Mouse (Mus musculus): ENCODE measurements at regions not wholly inside any gene's neighbourhood (a gene's known extent, or its start where the extent isn't known, plus 50 kb on each side); places are given as distances from the start of the nearest gene placed in this dataset.

GRCm38 (mm10) chr7:79543231-79544071 lies 74.0 kb downstream of the Rhcg start:
- Histone ChIP-seq H3K27ac (ENCODE audit: low read length) (peak overlapping the region; percentile 98), H3K9ac (replicated peaks; ENCODE audit: low read depth, low read length) (peak overlapping the region; percentile 83), H3K9me3 (ENCODE audit: control insufficient read depth, low read length) (no peaks in the 10 kb centered on the region), H3K36me3 (ENCODE audit: control insufficient read depth, insufficient read depth) (no peaks in the 10 kb centered on the region), H3K4me1 (replicated peaks; ENCODE audit: control insufficient read depth, insufficient read depth, low read length) (peaks cover 70% of the 10 kb centered on the region), H3K27me3 (replicated peaks; ENCODE audit: control insufficient read depth, insufficient read depth, low read length) (no peaks in the 10 kb centered on the region), H3K4me3 (replicated peaks; ENCODE audit: low read length) (peak overlapping the region; percentile 39), H3K4me2 (ENCODE audit: low read length) (peak overlapping the region; percentile 75)
- ATAC-seq, result peak; percentile 61
- WGBS, result 1% methylated on average over 56 of the region's 58 CpGs

GRCm38 (mm10) chr7:79542379-79543015 lies 75.0 kb downstream of the Rhcg start:
- 11% methylated on average over 23 of the region's 23 CpGs for WGBS
- Histone ChIP-seq H3K9ac (replicated peaks; ENCODE audit: low read depth, low read length) (peak overlapping the region; percentile 83), H3K4me2 (ENCODE audit: low read length) (peak overlapping the region; percentile 75), H3K27me3 (replicated peaks; ENCODE audit: control insufficient read depth, insufficient read depth, low read length) (no peaks in the 10 kb centered on the region), H3K9me3 (ENCODE audit: control insufficient read depth, low read length) (no peaks in the 10 kb centered on the region), H3K36me3 (ENCODE audit: control insufficient read depth, insufficient read depth) (no peaks in the 10 kb centered on the region), H3K4me3 (replicated peaks; ENCODE audit: low read length) (0 out of 2 replicates have a peak overlapping the region, but pooled peaks have one; percentile 1), H3K27ac (ENCODE audit: low read length) (peak overlapping the region; percentile 98), H3K4me1 (replicated peaks; ENCODE audit: control insufficient read depth, insufficient read depth, low read length) (peaks cover 69% of the 10 kb centered on the region)
- ATAC-seq, result no peak

- no peaks in the 10 kb centered on the region for H3K9me3 ChIP-seq (ENCODE audit: control insufficient read depth, low read length)
- WGBS, result 43% methylated on average over 2 of the region's 2 CpGs
- H3K4me3 ChIP-seq (replicated peaks; ENCODE audit: low read length), result no peak overlapping the region
- H3K36me3 ChIP-seq (ENCODE audit: control insufficient read depth, insufficient read depth), result no peaks in the 10 kb centered on the region
- peaks cover 66% of the 10 kb centered on the region for H3K4me1 ChIP-seq (replicated peaks; ENCODE audit: control insufficient read depth, insufficient read depth, low read length)
- H3K27ac ChIP-seq (ENCODE audit: low read length), result no peak overlapping the region
- H3K9ac ChIP-seq (replicated peaks; ENCODE audit: low read depth, low read length), result no peak overlapping the region
- no peak overlapping the region for H3K4me2 ChIP-seq (ENCODE audit: low read length)
- ATAC-seq, result no peak
- H3K27me3 ChIP-seq (replicated peaks; ENCODE audit: control insufficient read depth, insufficient read depth, low read length), result no peaks in the 10 kb centered on the region
Observed at GRCm38 (mm10) chr7:79540246-79540645, 74.1 kb upstream of the Polg start.

GRCm38 (mm10) chr7:79539426-79539825 lies 73.3 kb upstream of the Polg start:
- Histone ChIP-seq H3K9me3 (ENCODE audit: control insufficient read depth, low read length) (no peaks in the 10 kb centered on the region), H3K36me3 (ENCODE audit: control insufficient read depth, insufficient read depth) (no peaks in the 10 kb centered on the region), H3K27me3 (replicated peaks; ENCODE audit: control insufficient read depth, insufficient read depth, low read length) (no peaks in the 10 kb centered on the region), H3K4me3 (replicated peaks; ENCODE audit: low read length) (no peak overlapping the region), H3K27ac (ENCODE audit: low read length) (peak overlapping the region; percentile 8), H3K4me2 (ENCODE audit: low read length) (no peak overlapping the region), H3K4me1 (replicated peaks; ENCODE audit: control insufficient read depth, insufficient read depth, low read length) (peaks cover 66% of the 10 kb centered on the region), H3K9ac (replicated peaks; ENCODE audit: low read depth, low read length) (no peak overlapping the region)
- ATAC-seq, result no peak
- 10% methylated on average over 3 of the region's 3 CpGs for WGBS

- Histone ChIP-seq H3K36me3 (ENCODE audit: control insufficient read depth, insufficient read depth) (0 out of 2 replicates have a peak, but pooled peaks cover 3% of the 10 kb centered on the region), H3K4me1 (replicated peaks; ENCODE audit: control insufficient read depth, insufficient read depth, low read length) (peaks cover 76% of the 10 kb centered on the region), H3K4me2 (ENCODE audit: low read length) (peak overlapping the region; percentile 84), H3K4me3 (replicated peaks; ENCODE audit: low read length) (peak overlapping the region; percentile 71), H3K9me3 (ENCODE audit: control insufficient read depth, low read length) (no peaks in the 10 kb centered on the region), H3K9ac (replicated peaks; ENCODE audit: low read depth, low read length) (peak overlapping the region; percentile 97), H3K27ac (ENCODE audit: low read length) (peak overlapping the region; percentile 100), H3K27me3 (replicated peaks; ENCODE audit: control insufficient read depth, insufficient read depth, low read length) (no peaks in the 10 kb centered on the region)
- ATAC-seq, result peak; percentile 73
- 0% methylated on average over 27 of the region's 27 CpGs for WGBS
Observed at GRCm38 (mm10) chr7:79536157-79536641, 70.0 kb upstream of the Polg start.

- peak overlapping the region; percentile 84 for H3K4me2 ChIP-seq (ENCODE audit: low read length)
- under 1% methylated on average over 60 of the region's 66 CpGs for whole genome bisulfite sequencing
- H3K9ac ChIP-seq (replicated peaks; ENCODE audit: low read depth, low read length), result peak overlapping the region; percentile 97
- H3K36me3 ChIP-seq (ENCODE audit: control insufficient read depth, insufficient read depth), result 0 out of 2 replicates have a peak, but pooled peaks cover 3% of the 10 kb centered on the region
- peaks cover 81% of the 10 kb centered on the region for H3K4me1 ChIP-seq (replicated peaks; ENCODE audit: control insufficient read depth, insufficient read depth, low read length)
- ATAC-seq, result peak; percentile 68
- H3K27me3 ChIP-seq (replicated peaks; ENCODE audit: control insufficient read depth, insufficient read depth, low read length), result no peaks in the 10 kb centered on the region
- H3K27ac ChIP-seq (ENCODE audit: low read length), result peak overlapping the region; percentile 100
- H3K4me3 ChIP-seq (replicated peaks; ENCODE audit: low read length), result peak overlapping the region; percentile 71
- no peaks in the 10 kb centered on the region for H3K9me3 ChIP-seq (ENCODE audit: control insufficient read depth, low read length)
Observed at GRCm38 (mm10) chr7:79535251-79536111, 69.3 kb upstream of the Polg start.

GRCm38 (mm10) chr7:79534819-79535218 lies 68.7 kb upstream of the Polg start:
- H3K36me3 ChIP-seq (ENCODE audit: control insufficient read depth, insufficient read depth), result 0 out of 2 replicates have a peak, but pooled peaks cover 3% of the 10 kb centered on the region
- peaks cover 82% of the 10 kb centered on the region for H3K4me1 ChIP-seq (replicated peaks; ENCODE audit: control insufficient read depth, insufficient read depth, low read length)
- H3K9ac ChIP-seq (replicated peaks; ENCODE audit: low read depth, low read length), result peak overlapping the region; percentile 97
- peak overlapping the region; percentile 100 for H3K27ac ChIP-seq (ENCODE audit: low read length)
- 1% methylated on average over 7 of the region's 7 CpGs for WGBS
- H3K27me3 ChIP-seq (replicated peaks; ENCODE audit: control insufficient read depth, insufficient read depth, low read length), result no peaks in the 10 kb centered on the region
- H3K9me3 ChIP-seq (ENCODE audit: control insufficient read depth, low read length), result no peaks in the 10 kb centered on the region
- H3K4me2 ChIP-seq (ENCODE audit: low read length), result peak overlapping the region; percentile 84
- ATAC-seq, result peak; percentile 26
- H3K4me3 ChIP-seq (replicated peaks; ENCODE audit: low read length), result peak overlapping the region; percentile 71

GRCm38 (mm10) chr7:79534381-79534780 lies 68.2 kb upstream of the Polg start:
- ATAC-seq, result no peak
- no peaks in the 10 kb centered on the region for H3K27me3 ChIP-seq (replicated peaks; ENCODE audit: control insufficient read depth, insufficient read depth, low read length)
- H3K9me3 ChIP-seq (ENCODE audit: control insufficient read depth, low read length), result no peaks in the 10 kb centered on the region
- H3K9ac ChIP-seq (replicated peaks; ENCODE audit: low read depth, low read length), result peak overlapping the region; percentile 97
- peaks cover 83% of the 10 kb centered on the region for H3K4me1 ChIP-seq (replicated peaks; ENCODE audit: control insufficient read depth, insufficient read depth, low read length)
- no peak overlapping the region for H3K4me3 ChIP-seq (replicated peaks; ENCODE audit: low read length)
- peak overlapping the region; percentile 84 for H3K4me2 ChIP-seq (ENCODE audit: low read length)
- 5% methylated on average over 5 of the region's 5 CpGs for WGBS
- H3K27ac ChIP-seq (ENCODE audit: low read length), result peak overlapping the region; percentile 100
- H3K36me3 ChIP-seq (ENCODE audit: control insufficient read depth, insufficient read depth), result 0 out of 2 replicates have a peak, but pooled peaks cover 3% of the 10 kb centered on the region
